Mouse (Mus musculus): ENCODE measurements at regions not wholly inside any gene's neighbourhood (a gene's known extent, or its start where the extent isn't known, plus 50 kb on each side); places are given as distances from the start of the nearest gene placed in this dataset.
A peak's percentile ranks its signal among the peaks of the same experiment; 100 is the strongest.

GRCm38 (mm10) chr4:55475409-55475808, 56.9 kb downstream of the Klf4 start:
- DNase-seq = no peak

GRCm38 (mm10) chr4:55474044-55474788, 58.0 kb downstream of the Klf4 start:
- no peak for DNase-seq

- no peak for DNase-seq
Measured at GRCm38 (mm10) chr4:55472649-55473048, 59.6 kb downstream of the Klf4 start.

- DNase-seq = peak in 1 of 2 experiments; percentile 10
Measured at GRCm38 (mm10) chr4:55470779-55471663, 61.2 kb downstream of the Klf4 start.

GRCm38 (mm10) chr4:55464192-55464591, 68.1 kb downstream of the Klf4 start:
- DNase-seq = no peak

GRCm38 (mm10) chr4:55461927-55462326, 70.3 kb downstream of the Klf4 start:
- peak; percentile 17 to 26 for DNase-seq

GRCm38 (mm10) chr4:55453902-55454301, 78.4 kb downstream of the Klf4 start:
- peak in 1 of 2 experiments; percentile 26 for DNase-seq

- no peak for DNase-seq
Measured at GRCm38 (mm10) chr4:55452546-55452945, 79.7 kb downstream of the Klf4 start.

- no peak for DNase-seq
Measured at GRCm38 (mm10) chr4:55451711-55452110, 80.6 kb downstream of the Klf4 start.

- no peak for DNase-seq
Measured at GRCm38 (mm10) chr4:55451026-55451425, 81.2 kb downstream of the Klf4 start.

GRCm38 (mm10) chr4:55443489-55443888, 88.8 kb downstream of the Klf4 start:
- DNase-seq = no peak

- no peak for DNase-seq
Measured at GRCm38 (mm10) chr4:55442098-55442497, 90.2 kb downstream of the Klf4 start.

Measured in heart, adult 18-20 months (tissue).